Mouse (Mus musculus) macrophage (primary cell): ENCODE results near the gene Zfp652. TPM values are rescaled to one million over a fixed set of nuclear protein-coding genes. Genes with fewer than 3 reads are reported as not detected.

Experiments
- H3K27ac ChIP-seq: fragments of 350-480 bp; formaldehyde crosslinking; 2 replicates; pipeline ENCODE4 v1.9.0; 2021
- H3K36me3 ChIP-seq: fragments of 350-480 bp; formaldehyde crosslinking; 2 replicates; pipeline ENCODE4 v1.9.0; 2021; ENCODE audit errors: inconsistent target
- H3K4me3 ChIP-seq: fragments of 350-480 bp; formaldehyde crosslinking; 2 replicates; pipeline ENCODE4 v1.9.0; 2021; ENCODE audit errors: inconsistent target
- H3K79me2 ChIP-seq: fragments of 350-480 bp; formaldehyde crosslinking; 2 replicates; pipeline ENCODE4 v1.9.0; 2021; ENCODE audit errors: inconsistent target
- WGBS: methylation state at CpG from one replicate; pipeline ENCODE4 v1.1.7; 2026; ENCODE audit warnings: inconsistent platforms; ENCODE audit not compliant: missing documents; 5-methylcytosine and 5-hydroxymethylcytosine counted together
- polyA plus RNA-seq: library from polyadenylated mRNA; stranded (reverse); fragments of 250-400 nt; gene quantifications from 3 replicates; pipeline ENCODE4 v1.2.4, GENCODE M21; 2018; ENCODE audit warnings: inconsistent platforms

Zfp652 gene
- polyA plus RNA-seq, 1 experiment from 2014 or later: 26.2 TPM

- Histone ChIP-seq H3K27ac (no peak overlapping the region), H3K36me3 (peaks cover 32% of the 10 kb centered on the region), H3K79me2 (peaks cover 11% of the 10 kb centered on the region; the same call in 1 of the 2 replicates), H3K4me3 (no peak overlapping the region)
- WGBS: 95% methylated on average over 18 of the region's 18 CpGs
Measured at GRCm38 (mm10) chr11:95832129-95833005, 119.9 kb downstream of the Zfp652 start.

DNA sequence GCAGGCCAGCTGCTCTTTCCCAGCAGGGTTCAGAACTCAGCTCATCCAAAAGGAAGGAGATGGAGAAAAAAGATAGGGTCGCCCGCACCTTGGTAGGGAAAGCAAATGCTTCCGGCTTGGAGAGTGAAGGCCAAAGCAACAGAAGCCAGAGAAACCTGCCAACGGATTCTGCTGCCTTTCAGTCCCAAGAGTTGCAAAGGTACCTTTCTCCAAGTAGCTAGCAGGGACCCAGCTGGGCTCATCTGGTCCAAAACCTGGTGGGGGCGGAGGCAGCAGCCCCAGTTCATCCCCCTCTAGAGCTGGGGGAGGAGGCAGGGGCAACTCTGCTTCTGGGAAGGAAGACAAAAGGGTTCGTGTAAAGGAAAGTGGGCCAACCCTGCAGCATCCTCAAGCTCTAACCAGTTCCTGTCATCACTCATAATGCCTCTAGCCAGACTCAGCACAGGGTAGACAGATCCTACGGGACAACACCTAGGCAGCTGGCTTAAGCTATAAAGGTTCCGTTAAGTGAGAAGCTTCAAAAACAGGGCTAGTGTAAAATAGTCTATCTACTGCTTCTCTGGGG lies 120.6 kb downstream of the Zfp652 start:
- Histone ChIP-seq H3K36me3 (peaks cover 34% of the 10 kb centered on the region), H3K27ac (no peak overlapping the region), H3K4me3 (no peak overlapping the region), H3K79me2 (peaks cover 18% of the 10 kb centered on the region; the same call in 1 of the 2 replicates)
- 95% methylated on average over 8 of the region's 8 CpGs for WGBS

GRCm38 (mm10) chr11:95833631-95834142 lies 121.2 kb downstream of the Zfp652 start:
- peaks cover 34% of the 10 kb centered on the region for H3K36me3 ChIP-seq
- peak overlapping the region; percentile 72 for H3K27ac ChIP-seq
- 58% methylated on average over 18 of the region's 18 CpGs for WGBS
- H3K79me2 ChIP-seq: peaks cover 24% of the 10 kb centered on the region; the same call in 1 of the 2 replicates
- no peak overlapping the region for H3K4me3 ChIP-seq

- H3K4me3 ChIP-seq: no peak overlapping the region
- peaks cover 34% of the 10 kb centered on the region for H3K36me3 ChIP-seq
- WGBS: 6% methylated on average over 22 of the region's 22 CpGs
- H3K27ac ChIP-seq: peak overlapping the region; percentile 72
- peaks cover 29% of the 10 kb centered on the region; the same call in 1 of the 2 replicates for H3K79me2 ChIP-seq
Measured at GRCm38 (mm10) chr11:95834143-95834667, 121.7 kb downstream of the Zfp652 start.

- 2% methylated on average over 15 of the region's 15 CpGs for WGBS
- no peak overlapping the region for H3K4me3 ChIP-seq
- peaks cover 34% of the 10 kb centered on the region for H3K36me3 ChIP-seq
Measured at GRCm38 (mm10) chr11:95834742-95835710, 122.6 kb downstream of the Zfp652 start.

GRCm38 (mm10) chr11:95835832-95836231 lies 123.4 kb downstream of the Zfp652 start:
- H3K27ac ChIP-seq: peak overlapping the region; percentile 72
- WGBS: 59% methylated on average over 6 of the region's 6 CpGs
- H3K36me3 ChIP-seq: peaks cover 34% of the 10 kb centered on the region
- H3K79me2 ChIP-seq: peaks cover 45% of the 10 kb centered on the region; the same call in 1 of the 2 replicates
- no peak overlapping the region for H3K4me3 ChIP-seq

More at GRCm38 (mm10) chr11:95834742-95835710, 122.6 kb downstream of the Zfp652 start:
- H3K79me2 ChIP-seq: peaks cover 37% of the 10 kb centered on the region; the same call in 1 of the 2 replicates
- peak overlapping the region; percentile 72 for H3K27ac ChIP-seq

- no peak overlapping the region for H3K27ac ChIP-seq
- WGBS: 94% methylated on average over 6 of the region's 6 CpGs
Measured at GRCm38 (mm10) chr11:95836433-95836832, 124.0 kb downstream of the Zfp652 start.

GRCm38 (mm10) chr11:95837059-95837458 lies 124.6 kb downstream of the Zfp652 start, which contains the start of gene Gngt2:
Gngt2 (plus strand) TSS chr11:95837216.
- WGBS: 94% methylated on average over 10 of the region's 10 CpGs
- Histone ChIP-seq H3K4me3 (no peak within 1 kb of the TSS), H3K27ac (no peak within 1 kb of the TSS), H3K36me3 (peaks cover 34% of the 10 kb centered on the region), H3K79me2 (peaks cover 57% of the 10 kb centered on the region; the same call in 1 of the 2 replicates)

More at GRCm38 (mm10) chr11:95836433-95836832, 124.0 kb downstream of the Zfp652 start:
- peaks cover 34% of the 10 kb centered on the region for H3K36me3 ChIP-seq
- H3K4me3 ChIP-seq: no peak overlapping the region
- H3K79me2 ChIP-seq: peaks cover 51% of the 10 kb centered on the region; the same call in 1 of the 2 replicates

DNA sequence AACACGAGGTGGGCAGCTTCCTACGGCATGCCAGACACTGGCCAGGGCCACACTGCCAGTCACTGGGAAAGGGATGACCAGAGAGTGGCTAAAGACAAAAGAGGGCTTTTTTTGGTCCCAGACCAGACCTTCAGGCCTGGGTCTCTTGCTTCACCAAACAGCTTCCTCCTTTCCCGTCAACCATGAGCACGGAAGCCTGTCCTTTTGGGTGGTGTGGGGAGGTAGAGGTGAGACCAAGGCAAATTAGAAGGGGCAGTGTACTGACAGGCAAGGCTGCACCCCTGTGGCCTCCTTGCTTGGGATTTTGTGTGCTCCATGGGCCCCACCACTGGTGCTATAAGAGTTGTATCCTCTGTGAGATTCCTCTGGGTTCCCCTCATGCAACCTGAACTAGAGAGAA lies 126.1 kb downstream of the Zfp652 start:
- Histone ChIP-seq H3K4me3 (no peak overlapping the region), H3K36me3 (peaks cover 20% of the 10 kb centered on the region), H3K79me2 (peaks cover 59% of the 10 kb centered on the region; the same call in 1 of the 2 replicates), H3K27ac (no peak overlapping the region)
- WGBS: 29% methylated on average over 4 of the region's 4 CpGs

DNA sequence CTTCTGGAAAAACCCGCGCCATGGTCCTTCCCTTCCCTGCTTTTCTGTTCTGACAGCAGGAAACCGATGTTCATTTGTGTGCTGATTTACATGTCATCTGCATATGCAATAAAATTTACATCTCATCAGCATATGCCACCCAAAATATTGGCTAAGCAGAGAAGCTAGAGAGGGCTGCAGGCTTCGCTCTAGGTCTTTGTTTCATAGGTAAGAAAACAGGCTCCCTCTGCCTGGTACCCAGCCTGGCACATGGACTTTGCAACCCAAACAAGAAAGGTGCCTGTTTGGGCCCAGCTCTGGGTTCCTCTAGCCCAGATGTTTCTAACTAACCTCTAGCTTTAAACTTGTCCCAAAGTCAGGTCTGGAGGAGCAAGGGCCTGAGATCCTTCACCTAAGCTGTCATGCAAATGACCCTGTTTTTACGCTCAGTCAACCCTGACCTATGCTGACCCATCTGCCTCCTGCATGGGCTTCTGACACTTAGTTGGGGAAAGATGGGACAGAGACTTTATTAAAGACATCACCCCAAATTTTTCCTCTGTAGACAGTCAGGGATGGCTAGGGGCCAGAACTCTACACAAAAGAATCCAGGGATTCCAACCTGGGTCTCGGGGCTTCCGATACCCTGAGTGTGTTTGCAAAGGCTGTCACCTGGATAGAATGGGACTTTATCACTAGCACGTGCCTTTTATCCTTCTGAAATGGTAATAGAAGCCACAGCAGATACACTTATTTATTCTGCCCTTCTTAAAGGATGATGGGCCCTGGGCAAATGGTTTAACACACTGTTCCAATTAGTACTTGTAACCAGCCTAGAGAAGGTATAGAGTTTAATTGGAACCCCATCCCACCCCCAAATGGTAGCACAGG lies 126.8 kb downstream of the Zfp652 start:
- WGBS: 87% methylated on average over 8 of the region's 8 CpGs
- Histone ChIP-seq H3K79me2 (peaks cover 66% of the 10 kb centered on the region; the same call in 1 of the 2 replicates), H3K36me3 (peaks cover 17% of the 10 kb centered on the region), H3K27ac (no peak overlapping the region), H3K4me3 (no peak overlapping the region)

- H3K4me3 ChIP-seq: peak overlapping the region; percentile 40
Measured at GRCm38 (mm10) chr11:95840694-95841497, 128.4 kb downstream of the Zfp652 start.

DNA sequence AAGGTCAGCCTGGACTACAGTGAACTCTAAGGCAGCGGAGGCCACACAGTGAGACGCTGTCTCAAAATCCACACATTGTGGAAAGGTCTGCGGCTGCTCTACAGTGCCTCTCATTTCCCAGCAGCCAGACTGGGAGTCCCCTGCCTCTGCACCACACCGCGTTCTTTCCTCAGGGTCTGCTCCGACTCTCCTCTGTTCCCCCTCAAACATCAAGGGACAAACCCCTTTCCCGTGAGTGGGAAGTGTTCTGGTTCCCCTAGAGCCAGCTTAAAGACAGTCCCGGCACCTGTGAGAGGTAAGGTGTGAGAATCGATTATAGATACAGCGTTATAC lies 129.0 kb downstream of the Zfp652 start:
- H3K79me2 ChIP-seq: peaks cover 70% of the 10 kb centered on the region; the same call in 1 of the 2 replicates
- H3K4me3 ChIP-seq: peak overlapping the region; percentile 40
- peaks cover 17% of the 10 kb centered on the region for H3K36me3 ChIP-seq
- 17% methylated on average over 9 of the region's 10 CpGs for WGBS
- peak overlapping the region; percentile 77 for H3K27ac ChIP-seq

More at GRCm38 (mm10) chr11:95840694-95841497, 128.4 kb downstream of the Zfp652 start:
- 55% methylated on average over 5 of the region's 5 CpGs for WGBS
- Histone ChIP-seq H3K27ac (peak overlapping the region; percentile 77), H3K36me3 (peaks cover 22% of the 10 kb centered on the region), H3K79me2 (peaks cover 72% of the 10 kb centered on the region; the same call in 1 of the 2 replicates)
